Mouse (Mus musculus) bone marrow, adult 2 months (tissue): ENCODE results near the gene Syt16.

Source experiments
- CTCF ChIP-seq: fragments of 200-500 bp; IDR thresholded peaks from 2 replicates; pipeline ENCODE4 v1.5.1; 2011; ENCODE audit warnings: low read length, control low read depth; ENCODE audit not compliant: control insufficient read depth, insufficient read depth
- POLR2A ChIP-seq: fragments of 200-500 bp; IDR thresholded peaks from 2 replicates; pipeline ENCODE4 v1.6.1; 2011; ENCODE audit warnings: low read depth, mild to moderate bottlenecking, control low read depth, low read length, borderline replicate concordance; ENCODE audit not compliant: control insufficient read depth

- TF ChIP-seq POLR2A (no peak), CTCF (0 out of 2 replicates have a peak, but pooled peaks have one; percentile 17)
Observed at GRCm38 (mm10) chr12:74055336-74055931, 58.0 kb downstream of the Syt16 start.
